Mouse (Mus musculus): Measurements from ENCODE around the gene Sdr39u1. TPM values are rescaled to one million over a fixed set of nuclear protein-coding genes. Genes with fewer than 3 reads are reported as not detected.

Sdr39u1 gene
- polyA plus RNA-seq (2012; rRNA removed): 17.2 and 19.5 TPM in 2 replicates

GRCm38 (mm10) chr14:55899701-55900413 lies at the start of gene Sdr39u1:
Gene Sdr39u1 (minus strand): TSS chr14:55900293.

GRCm38 (mm10) chr14:55944575-55944974 lies 44.5 kb upstream of the Sdr39u1 start, which contains the start of gene Cma1:
Gene Cma1 (minus strand): TSS chr14:55944675.

GRCm38 (mm10) chr14:55884713-55885113 lies 15.4 kb downstream of the Sdr39u1 start, which contains the start of gene Khnyn:
Gene Khnyn (plus strand): TSS chr14:55884947.

GRCm38 (mm10) chr14:55884166-55884565 lies 15.9 kb downstream of the Sdr39u1 start, which contains the start of gene Cbln3:
Gene Cbln3 (minus strand): TSS chr14:55884392.

GRCm38 (mm10) chr14:55853621-55854285 lies 46.3 kb downstream of the Sdr39u1 start, which contains the start of gene Nynrin:
Gene Nynrin (plus strand): TSS chr14:55854010.

Other genes starting within 250 kb of the Sdr39u1 start
- gene Mdp1, start 239.8 kb downstream of the Sdr39u1 start, polyA plus RNA-seq (2012; rRNA removed): 6.8 and 7.4 TPM in 2 replicates
- 3.7 and 4.7 TPM in 2 replicates for gene Gmpr2, start 228.4 kb downstream of the Sdr39u1 start, polyA plus RNA-seq (2012; rRNA removed)
- gene Nedd8, start 228.2 kb downstream of the Sdr39u1 start, polyA plus RNA-seq (2012; rRNA removed): 167 and 187 TPM in 2 replicates
- 3.1 and 4.4 TPM in 2 replicates for gene Tinf2, start 218.5 kb downstream of the Sdr39u1 start, polyA plus RNA-seq (2012; rRNA removed)
- 29.4 and 45.8 TPM in 2 replicates for gene Tgm1, start 186.4 kb downstream of the Sdr39u1 start, polyA plus RNA-seq (2012; rRNA removed)
- gene Rabggta, start 178.0 kb downstream of the Sdr39u1 start, polyA plus RNA-seq (2012; rRNA removed): 24.3 and 27.3 TPM in 2 replicates
- gene Dhrs1, start 154.6 kb downstream of the Sdr39u1 start, polyA plus RNA-seq (2012; rRNA removed): 50.3 and 51.5 TPM in 2 replicates
- gene Nop9, start 154.6 kb downstream of the Sdr39u1 start, polyA plus RNA-seq (2012; rRNA removed): 5.8 and 6.9 TPM in 2 replicates
- gene Cideb, start 141.8 kb downstream of the Sdr39u1 start, polyA plus RNA-seq (2012; rRNA removed): 16.4 and 17.4 TPM in 2 replicates
- 5.8 and 10.2 TPM in 2 replicates for gene Ltb4r2, start 138.9 kb downstream of the Sdr39u1 start, polyA plus RNA-seq (2012; rRNA removed)
- gene Ltb4r1, start 134.3 kb downstream of the Sdr39u1 start, polyA plus RNA-seq (2012; rRNA removed): 5.6 and 10.4 TPM in 2 replicates
- 8.0 and 9.3 TPM in 2 replicates for gene Adcy4, start 116.2 kb downstream of the Sdr39u1 start, polyA plus RNA-seq (2012; rRNA removed)
- gene Ripk3, start 111.4 kb downstream of the Sdr39u1 start, polyA plus RNA-seq (2012; rRNA removed): 16.6 and 17.9 TPM in 2 replicates
- 13.1 and 15.8 TPM in 2 replicates for gene Nfatc4, start 77.1 kb downstream of the Sdr39u1 start, polyA plus RNA-seq (2012; rRNA removed)
- gene Nynrin, start 46.3 kb downstream of the Sdr39u1 start, polyA plus RNA-seq (2012; rRNA removed): 1.7 and 2.3 TPM in 2 replicates
- 0.11 and 0.34 TPM in 2 replicates for gene Cbln3, start 15.9 kb downstream of the Sdr39u1 start, polyA plus RNA-seq (2012; rRNA removed)
- gene Khnyn, start 15.3 kb downstream of the Sdr39u1 start, polyA plus RNA-seq (2012; rRNA removed): 13.9 and 14.7 TPM in 2 replicates
- gene Cma1, start 44.4 kb upstream of the Sdr39u1 start, polyA plus RNA-seq (2012; rRNA removed): 1.3 and 3.1 TPM in 2 replicates
- not detected in 2 replicates for gene Cma2, start 50.7 kb upstream of the Sdr39u1 start, polyA plus RNA-seq (2012; rRNA removed)
- 16.9 and 47.6 TPM in 2 replicates for gene Mcpt1, start 117.7 kb upstream of the Sdr39u1 start, polyA plus RNA-seq (2012; rRNA removed)
- gene Mcpt9, start 130.2 kb upstream of the Sdr39u1 start, polyA plus RNA-seq (2012; rRNA removed): not detected in 2 replicates
- gene Mcpt2, start 141.7 kb upstream of the Sdr39u1 start, polyA plus RNA-seq (2012; rRNA removed): 7.9 and 8.6 TPM in 2 replicates
- 1.5 and 2.9 TPM in 2 replicates for gene Mcpt4, start 162.0 kb upstream of the Sdr39u1 start, polyA plus RNA-seq (2012; rRNA removed)
- gene Mcpt8, start 185.0 kb upstream of the Sdr39u1 start, polyA plus RNA-seq (2012; rRNA removed): not detected in 2 replicates
- gene Ctsg, start 202.3 kb upstream of the Sdr39u1 start, polyA plus RNA-seq (2012; rRNA removed): not detected in 2 replicates
- not detected in 2 replicates for gene Gzme, start 220.3 kb upstream of the Sdr39u1 start, polyA plus RNA-seq (2012; rRNA removed)
- gene Gzmd, start 232.3 kb upstream of the Sdr39u1 start, polyA plus RNA-seq (2012; rRNA removed): not detected in 2 replicates